Comparison of ENCODE assay signal across 8 mouse cellular contexts in the genomic region with DNA sequence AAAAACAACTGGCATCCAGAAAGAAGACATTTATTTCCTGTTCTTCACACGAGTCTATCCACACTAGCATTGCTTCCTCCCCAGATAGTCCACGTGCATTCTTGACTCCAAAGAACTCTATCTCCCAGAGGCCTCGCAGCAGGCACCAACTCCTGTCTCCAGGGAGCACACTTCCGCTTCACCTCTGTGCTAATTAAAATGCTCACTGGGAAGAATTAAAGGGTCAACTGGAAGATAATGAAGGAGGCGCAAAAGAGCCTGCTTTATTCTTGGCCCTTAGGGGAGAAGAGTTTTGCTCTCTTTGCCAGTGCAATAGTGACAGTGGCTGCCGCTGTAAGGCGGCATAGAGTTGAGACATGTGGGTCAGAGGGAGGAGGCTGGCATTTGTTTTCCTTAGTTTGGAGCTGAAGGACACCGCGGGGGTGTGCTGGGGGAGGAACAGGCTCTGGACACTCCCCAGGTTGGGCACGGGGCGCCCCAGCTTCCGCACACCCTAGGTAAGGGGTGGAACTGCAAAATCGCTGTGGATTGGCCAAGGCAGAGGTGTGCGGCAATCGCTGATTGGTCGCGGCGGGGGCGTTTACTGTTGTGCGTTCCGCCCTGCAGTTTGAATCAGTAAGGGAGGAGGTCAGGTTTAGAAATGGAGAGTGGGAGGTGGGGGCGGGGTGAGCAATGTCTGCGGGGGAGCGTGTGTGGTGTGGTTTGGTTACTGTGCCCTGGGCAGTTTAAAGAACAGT. TPM values are rescaled to one million over a fixed set of nuclear protein-coding genes. Genes with fewer than 3 reads are reported as not detected.
DNase-seq lines count a peak whose midpoint lies in the region; ATAC-seq and TF ChIP-seq lines count a peak whose summit lies in the region.

No protein-coding gene starts in this region.

- peak overlapping the region; percentile 78 for H3K27ac ChIP-seq in embryonic facial prominence, embryonic 13.5 days
- peak overlapping the region; percentile 89 for H3K27ac ChIP-seq in limb, embryonic 10.5 days
- peak overlapping the region; percentile 21; the same call in 1 of the 2 replicates for H3K27ac ChIP-seq in midbrain, embryonic 12.5 days (replicated peaks)
- peak overlapping the region; percentile 91 for H3K27ac ChIP-seq in small intestine, adult 2 months (ENCODE audit: insufficient read depth, low read depth, low read length)

- H3K4me1 ChIP-seq in embryonic facial prominence, embryonic 13.5 days = peaks cover 28% of the 10 kb centered on the region
- H3K4me1 ChIP-seq in limb, embryonic 10.5 days = peaks cover 48% of the 10 kb centered on the region
- H3K4me1 ChIP-seq in midbrain, embryonic 12.5 days = peaks cover 33% of the 10 kb centered on the region
- peaks cover 26% of the 10 kb centered on the region for H3K4me1 ChIP-seq in small intestine, adult 2 months (ENCODE audit: control insufficient read depth, insufficient read depth, insufficient read length, low read length)

- peak overlapping the region; percentile 41 for H3K4me3 ChIP-seq in embryonic facial prominence, embryonic 13.5 days
- H3K4me3 ChIP-seq in limb, embryonic 10.5 days = peak overlapping the region; percentile 55
- H3K4me3 ChIP-seq in midbrain, embryonic 12.5 days = peak overlapping the region; percentile 48
- peak overlapping the region; percentile 42 for H3K4me3 ChIP-seq in small intestine, adult 2 months (ENCODE audit: low read depth, low read length)

- WGBS in embryonic facial prominence, embryonic 13.5 days = under 1% methylated on average over 24 of the region's 24 CpGs
- WGBS in limb, embryonic 10.5 days = 2% methylated on average over 24 of the region's 24 CpGs
- 1% methylated on average over 23 of the region's 24 CpGs for WGBS in midbrain, embryonic 12.5 days
- under 1% methylated on average over 24 of the region's 24 CpGs for WGBS in small intestine, adult 2 months

- peak; percentile 83 for DNase-seq in 3T3-L1 (ENCODE audit: low read depth, low spot score)
- peak; percentile 63 to 88 for DNase-seq in adrenal gland, postnatal 4 days (ENCODE audit: low spot score in 2 of 2)
- DNase-seq in heart, adult 11 months = peak; percentile 100
- peak; percentile 92 for DNase-seq in kidney, adult 18-20 months
- DNase-seq in limb, embryonic 10.5 days (ENCODE audit: low spot score) = peak; percentile 94

- peak; percentile 28 for TF ChIP-seq POLR2A in small intestine, adult 2 months (IDR thresholded peaks at IDR 0.05; ENCODE audit: low read depth, low read length)

- no peaks in the 10 kb centered on the region for H3K36me3 ChIP-seq in embryonic facial prominence, embryonic 13.5 days
- H3K36me3 ChIP-seq in limb, embryonic 10.5 days = no peaks in the 10 kb centered on the region
- H3K36me3 ChIP-seq in midbrain, embryonic 12.5 days = no peaks in the 10 kb centered on the region
- peaks cover 16% of the 10 kb centered on the region for H3K36me3 ChIP-seq in small intestine, adult 2 months (ENCODE audit: control insufficient read depth, insufficient read depth, low read length)

- peak overlapping the region; percentile 65 for H3K9ac ChIP-seq in embryonic facial prominence, embryonic 13.5 days
- H3K9ac ChIP-seq in midbrain, embryonic 12.5 days (replicated peaks) = peak overlapping the region; percentile 48

- TF ChIP-seq CTCF in small intestine, adult 2 months (IDR thresholded peaks at IDR 0.05; ENCODE audit: extremely low read depth, insufficient read length, insufficient replicate concordance, low read depth, low read length) = no peak

- no peaks in the 10 kb centered on the region for H3K9me3 ChIP-seq in embryonic facial prominence, embryonic 13.5 days
- H3K9me3 ChIP-seq in limb, embryonic 10.5 days (replicated peaks) = no peaks in the 10 kb centered on the region
- no peaks in the 10 kb centered on the region for H3K9me3 ChIP-seq in midbrain, embryonic 12.5 days

- no peaks in the 10 kb centered on the region for H3K27me3 ChIP-seq in embryonic facial prominence, embryonic 13.5 days
- H3K27me3 ChIP-seq in limb, embryonic 10.5 days (ENCODE audit: low read depth, poor library complexity, severe bottlenecking) = no peaks in the 10 kb centered on the region
- H3K27me3 ChIP-seq in midbrain, embryonic 12.5 days = peaks cover 3% of the 10 kb centered on the region
- H3K27me3 ChIP-seq in small intestine, adult 2 months (ENCODE audit: control insufficient read depth, insufficient read depth, low read length) = no peaks in the 10 kb centered on the region

- H3K4me2 ChIP-seq in embryonic facial prominence, embryonic 13.5 days = peak overlapping the region; percentile 64
- H3K4me2 ChIP-seq in midbrain, embryonic 12.5 days (replicated peaks) = peak overlapping the region; percentile 77

- peak; percentile 94 for ATAC-seq in embryonic facial prominence, embryonic 13.5 days (ENCODE audit: insufficient number of reproducible peaks, insufficient read depth, low FRiP score, low TSS enrichment, low read depth)
- ATAC-seq in midbrain, embryonic 12.5 days (ENCODE audit: low FRiP score, low read depth) = peak; percentile 92

RNA-seq across cellular contexts. Expression of a gene that starts 2.0 kb away (rescaled TPM):
- 10 to 100 TPM; 96.4 to 96.5 TPM for total RNA-seq in adrenal gland, postnatal 4 days (2021)
- 67.1 and 68.4 TPM in 2 replicates for polyA plus RNA-seq in embryonic facial prominence, embryonic 13.5 days (2015; fragmentation: Nextera tagmentation; extraction: Ambion mirVana)
- 65.8 and 68.0 TPM in 2 replicates for polyA plus RNA-seq in limb, embryonic 10.5 days (2016; fragmentation: Nextera tagmentation; extraction: Ambion mirVana)
- 23.2 and 23.8 TPM in 2 replicates for polyA plus RNA-seq in midbrain, embryonic 12.5 days (2016; fragmentation: Nextera tagmentation; extraction: Ambion mirVana)
- polyA plus RNA-seq in small intestine, adult 2 months (2012; rRNA removed) = 26.3 and 41.8 TPM in 2 replicates

RNA-seq across cellular contexts. Expression of a gene that starts 13.3 kb away (rescaled TPM):
- total RNA-seq in adrenal gland, postnatal 4 days (2021) = 1 to 10 TPM; 1.3 to 1.8 TPM
- 0.25 and 0.83 TPM in 2 replicates for polyA plus RNA-seq in embryonic facial prominence, embryonic 13.5 days (2015; fragmentation: Nextera tagmentation; extraction: Ambion mirVana)
- 1.0 and 1.1 TPM in 2 replicates for polyA plus RNA-seq in limb, embryonic 10.5 days (2016; fragmentation: Nextera tagmentation; extraction: Ambion mirVana)
- polyA plus RNA-seq in midbrain, embryonic 12.5 days (2016; fragmentation: Nextera tagmentation; extraction: Ambion mirVana) = 0.78 TPM in 1 of 2 replicates, not detected in the other
- 0.20 and 0.25 TPM in 2 replicates for polyA plus RNA-seq in small intestine, adult 2 months (2012; rRNA removed)

RNA-seq across cellular contexts. Expression of a gene that starts 41.8 kb away (rescaled TPM):
- 10 to 100 TPM; 12.5 to 17.5 TPM for total RNA-seq in adrenal gland, postnatal 4 days (2021)
- 2.9 and 3.8 TPM in 2 replicates for polyA plus RNA-seq in embryonic facial prominence, embryonic 13.5 days (2015; fragmentation: Nextera tagmentation; extraction: Ambion mirVana)
- 0.43 and 1.0 TPM in 2 replicates for polyA plus RNA-seq in limb, embryonic 10.5 days (2016; fragmentation: Nextera tagmentation; extraction: Ambion mirVana)
- polyA plus RNA-seq in midbrain, embryonic 12.5 days (2016; fragmentation: Nextera tagmentation; extraction: Ambion mirVana) = 0.70 and 0.96 TPM in 2 replicates
- 4.7 and 4.9 TPM in 2 replicates for polyA plus RNA-seq in small intestine, adult 2 months (2012; rRNA removed)

RNA-seq across cellular contexts. Expression of a gene that starts 41.9 kb away (rescaled TPM):
- 10 to 100 TPM; 36.9 to 45.1 TPM for total RNA-seq in adrenal gland, postnatal 4 days (2021)
- 22.9 and 23.0 TPM in 2 replicates for polyA plus RNA-seq in embryonic facial prominence, embryonic 13.5 days (2015; fragmentation: Nextera tagmentation; extraction: Ambion mirVana)
- polyA plus RNA-seq in limb, embryonic 10.5 days (2016; fragmentation: Nextera tagmentation; extraction: Ambion mirVana) = 22.4 and 25.7 TPM in 2 replicates
- polyA plus RNA-seq in midbrain, embryonic 12.5 days (2016; fragmentation: Nextera tagmentation; extraction: Ambion mirVana) = 15.4 and 18.5 TPM in 2 replicates
- 15.3 and 15.9 TPM in 2 replicates for polyA plus RNA-seq in small intestine, adult 2 months (2012; rRNA removed)

RNA-seq across cellular contexts. Expression of a gene that starts 47.3 kb away (rescaled TPM):
- total RNA-seq in adrenal gland, postnatal 4 days (2021) = under 1 TPM in 1 of 2 experiments, not detected in 1; 0.34 TPM
- polyA plus RNA-seq in embryonic facial prominence, embryonic 13.5 days (2015; fragmentation: Nextera tagmentation; extraction: Ambion mirVana) = 0.39 and 0.96 TPM in 2 replicates
- not detected in 2 replicates for polyA plus RNA-seq in limb, embryonic 10.5 days (2016; fragmentation: Nextera tagmentation; extraction: Ambion mirVana)
- not detected in 2 replicates for polyA plus RNA-seq in midbrain, embryonic 12.5 days (2016; fragmentation: Nextera tagmentation; extraction: Ambion mirVana)
- 0.29 and 4.2 TPM in 2 replicates for polyA plus RNA-seq in small intestine, adult 2 months (2012; rRNA removed)

Comparison
In these comparisons a context has a peak if more than half of its experiments do, and no peak if none do; other contexts are left out.
1. Peak in every context shown above with its lines: DNase-seq, ATAC-seq, H3K4me3 ChIP-seq and H3K27ac ChIP-seq.
2. H3K27ac ChIP-seq: peak in every context shown above with its lines; median percentile 91 in small intestine, adult 2 months; 89 in limb, embryonic 10.5 days; 78 in embryonic facial prominence, embryonic 13.5 days; 21 in midbrain, embryonic 12.5 days.